Mouse (Mus musculus): Measurements from ENCODE around the gene Papss1. TPM values are rescaled to one million over a fixed set of nuclear protein-coding genes. Genes with fewer than 3 reads are reported as not detected.

Papss1 gene
- polyA plus RNA-seq, 1 experiment from 2014 or later = 94.3 TPM

GRCm38 (mm10) chr3:131642681-131643292 is 78.2 kb downstream of the Papss1 start:
- Histone ChIP-seq H3K9ac (no peak overlapping the region), H3K4me1 (no peaks in the 10 kb centered on the region), H3K27me3 (replicated peaks) (no peaks in the 10 kb centered on the region), H3K4me2 (no peak overlapping the region), H3K27ac (no peak overlapping the region), H3K36me3 (peaks cover 11% of the 10 kb centered on the region), H3K4me3 (replicated peaks) (no peak overlapping the region), H3K9me3 (no peaks in the 10 kb centered on the region)
- WGBS = 86% methylated on average over 20 of the region's 20 CpGs
- ATAC-seq (ENCODE audit: insufficient read depth, low FRiP score, low read depth) = no peak

- no peak overlapping the region for H3K27ac ChIP-seq
- no peak overlapping the region for H3K4me3 ChIP-seq (replicated peaks)
- no peaks in the 10 kb centered on the region for H3K4me1 ChIP-seq
- 77% methylated on average over 5 of the region's 5 CpGs for WGBS
- H3K9me3 ChIP-seq = no peaks in the 10 kb centered on the region
- ATAC-seq (ENCODE audit: insufficient read depth, low FRiP score, low read depth) = no peak
- H3K27me3 ChIP-seq (replicated peaks) = no peaks in the 10 kb centered on the region
- H3K9ac ChIP-seq = no peak overlapping the region
- peaks cover 11% of the 10 kb centered on the region for H3K36me3 ChIP-seq
- no peak overlapping the region for H3K4me2 ChIP-seq
Measured at GRCm38 (mm10) chr3:131645203-131645602, 80.6 kb downstream of the Papss1 start.

- no peak overlapping the region for H3K9ac ChIP-seq
- no peaks in the 10 kb centered on the region for H3K27me3 ChIP-seq (replicated peaks)
- H3K27ac ChIP-seq = no peak overlapping the region
- H3K9me3 ChIP-seq = no peaks in the 10 kb centered on the region
- H3K36me3 ChIP-seq = no peaks in the 10 kb centered on the region
- H3K4me2 ChIP-seq = no peak overlapping the region
- WGBS = 91% methylated on average over 3 of the region's 3 CpGs
- no peak overlapping the region for H3K4me3 ChIP-seq (replicated peaks)
- H3K4me1 ChIP-seq = no peaks in the 10 kb centered on the region
- no peak for ATAC-seq (ENCODE audit: insufficient read depth, low FRiP score, low read depth)
Measured at GRCm38 (mm10) chr3:131654366-131654765, 89.8 kb downstream of the Papss1 start.

- Histone ChIP-seq H3K36me3 (no peaks in the 10 kb centered on the region), H3K4me3 (replicated peaks) (no peak overlapping the region), H3K27me3 (replicated peaks) (no peaks in the 10 kb centered on the region), H3K9me3 (no peaks in the 10 kb centered on the region), H3K4me1 (no peaks in the 10 kb centered on the region), H3K27ac (no peak overlapping the region), H3K9ac (no peak overlapping the region), H3K4me2 (no peak overlapping the region)
- ATAC-seq (ENCODE audit: insufficient read depth, low FRiP score, low read depth) = no peak
- 51% methylated on average over 6 of the region's 6 CpGs for WGBS
Measured at GRCm38 (mm10) chr3:131656032-131656431, 91.5 kb downstream of the Papss1 start.

GRCm38 (mm10) chr3:131660126-131660525 is 95.6 kb downstream of the Papss1 start:
- H3K9ac ChIP-seq = no peak overlapping the region
- H3K4me2 ChIP-seq = no peak overlapping the region
- H3K9me3 ChIP-seq = no peaks in the 10 kb centered on the region
- H3K36me3 ChIP-seq = no peaks in the 10 kb centered on the region
- H3K27ac ChIP-seq = no peak overlapping the region
- ATAC-seq (ENCODE audit: insufficient read depth, low FRiP score, low read depth) = no peak
- no peaks in the 10 kb centered on the region for H3K4me1 ChIP-seq
- H3K27me3 ChIP-seq (replicated peaks) = no peaks in the 10 kb centered on the region
- no peak overlapping the region for H3K4me3 ChIP-seq (replicated peaks)

- WGBS = 51% methylated on average over 4 of the region's 4 CpGs
- Histone ChIP-seq H3K27me3 (replicated peaks) (no peaks in the 10 kb centered on the region), H3K36me3 (no peaks in the 10 kb centered on the region), H3K9ac (no peak overlapping the region), H3K4me3 (replicated peaks) (no peak overlapping the region), H3K4me1 (no peaks in the 10 kb centered on the region), H3K9me3 (no peaks in the 10 kb centered on the region), H3K27ac (no peak overlapping the region), H3K4me2 (no peak overlapping the region)
- no peak for ATAC-seq (ENCODE audit: insufficient read depth, low FRiP score, low read depth)
Measured at GRCm38 (mm10) chr3:131660629-131661028, 96.1 kb downstream of the Papss1 start.

GRCm38 (mm10) chr3:131662589-131663148 is 98.1 kb downstream of the Papss1 start:
- Histone ChIP-seq H3K4me1 (no peaks in the 10 kb centered on the region), H3K36me3 (no peaks in the 10 kb centered on the region), H3K27me3 (replicated peaks) (no peaks in the 10 kb centered on the region), H3K4me3 (replicated peaks) (no peak overlapping the region), H3K27ac (no peak overlapping the region), H3K9ac (no peak overlapping the region), H3K4me2 (no peak overlapping the region), H3K9me3 (no peaks in the 10 kb centered on the region)
- 77% methylated on average over 5 of the region's 5 CpGs for WGBS
- ATAC-seq (ENCODE audit: insufficient read depth, low FRiP score, low read depth) = no peak; the same call in 1 of the 2 replicates

GRCm38 (mm10) chr3:131669910-131670309 is 105.3 kb downstream of the Papss1 start:
- Histone ChIP-seq H3K9me3 (no peaks in the 10 kb centered on the region), H3K36me3 (no peaks in the 10 kb centered on the region), H3K4me3 (replicated peaks) (no peak overlapping the region), H3K27ac (no peak overlapping the region), H3K27me3 (replicated peaks) (no peaks in the 10 kb centered on the region), H3K4me2 (no peak overlapping the region), H3K4me1 (no peaks in the 10 kb centered on the region), H3K9ac (no peak overlapping the region)
- no peak for ATAC-seq (ENCODE audit: insufficient read depth, low FRiP score, low read depth)
- WGBS = 63% methylated on average over 1 of the region's 1 CpGs

GRCm38 (mm10) chr3:131686106-131686505 is 121.5 kb downstream of the Papss1 start:
- Histone ChIP-seq H3K27me3 (replicated peaks) (no peaks in the 10 kb centered on the region), H3K4me3 (replicated peaks) (no peak overlapping the region), H3K36me3 (no peaks in the 10 kb centered on the region), H3K9me3 (no peaks in the 10 kb centered on the region), H3K4me1 (no peaks in the 10 kb centered on the region), H3K4me2 (no peak overlapping the region), H3K27ac (no peak overlapping the region), H3K9ac (no peak overlapping the region)
- WGBS = 62% methylated on average over 12 of the region's 12 CpGs
- no peak for ATAC-seq (ENCODE audit: insufficient read depth, low FRiP score, low read depth)

GRCm38 (mm10) chr3:131689949-131690348 is 125.4 kb downstream of the Papss1 start:
- H3K27ac ChIP-seq = no peak overlapping the region
- no peaks in the 10 kb centered on the region for H3K4me1 ChIP-seq
- H3K4me3 ChIP-seq (replicated peaks) = no peak overlapping the region
- ATAC-seq (ENCODE audit: insufficient read depth, low FRiP score, low read depth) = no peak
- WGBS = 73% methylated on average over 11 of the region's 11 CpGs
- H3K9ac ChIP-seq = no peak overlapping the region
- H3K9me3 ChIP-seq = no peaks in the 10 kb centered on the region
- H3K36me3 ChIP-seq = no peaks in the 10 kb centered on the region
- no peaks in the 10 kb centered on the region for H3K27me3 ChIP-seq (replicated peaks)
- H3K4me2 ChIP-seq = no peak overlapping the region

GRCm38 (mm10) chr3:131690543-131690942 is 126.0 kb downstream of the Papss1 start:
- 65% methylated on average over 7 of the region's 7 CpGs for WGBS
- H3K4me3 ChIP-seq (replicated peaks) = no peak overlapping the region
- ATAC-seq (ENCODE audit: insufficient read depth, low FRiP score, low read depth) = no peak
- no peaks in the 10 kb centered on the region for H3K36me3 ChIP-seq
- H3K27ac ChIP-seq = no peak overlapping the region
- H3K27me3 ChIP-seq (replicated peaks) = no peaks in the 10 kb centered on the region
- no peaks in the 10 kb centered on the region for H3K4me1 ChIP-seq
- no peak overlapping the region for H3K9ac ChIP-seq
- no peaks in the 10 kb centered on the region for H3K9me3 ChIP-seq
- H3K4me2 ChIP-seq = no peak overlapping the region

GRCm38 (mm10) chr3:131691202-131691601 is 126.6 kb downstream of the Papss1 start:
- no peak overlapping the region for H3K9ac ChIP-seq
- WGBS = 79% methylated on average over 3 of the region's 3 CpGs

More at GRCm38 (mm10) chr3:131691202-131691601, 126.6 kb downstream of the Papss1 start:
- ATAC-seq (ENCODE audit: insufficient read depth, low FRiP score, low read depth) = no peak
- H3K36me3 ChIP-seq = no peaks in the 10 kb centered on the region
- H3K27me3 ChIP-seq (replicated peaks) = no peaks in the 10 kb centered on the region
- H3K4me2 ChIP-seq = no peak overlapping the region
- no peaks in the 10 kb centered on the region for H3K9me3 ChIP-seq
- no peak overlapping the region for H3K27ac ChIP-seq
- H3K4me3 ChIP-seq (replicated peaks) = no peak overlapping the region
- no peaks in the 10 kb centered on the region for H3K4me1 ChIP-seq
